Mouse (Mus musculus): ENCODE data around the gene Lctl. TPM values are rescaled to one million over a fixed set of nuclear protein-coding genes. Genes with fewer than 3 reads are reported as not detected.
A peak's percentile ranks its signal among the peaks of the same experiment; 100 is the strongest.

Gene Lctl
- total and polyA plus RNA-seq, 3 experiments = 1.8 TPM; not detected in 2

- Histone ChIP-seq H3K27ac (no peak overlapping the region), H3K9ac (ENCODE audit: low read depth, low read length) (no peak overlapping the region), H3K4me3 (no peak overlapping the region), H3K36me3 (ENCODE audit: control insufficient read depth, insufficient read depth, low read length) (no peaks in the 10 kb centered on the region), H3K27me3 (ENCODE audit: control insufficient read depth, insufficient read depth, low read length) (no peaks in the 10 kb centered on the region), H3K79me2 (replicated peaks; ENCODE audit: control insufficient read depth, insufficient read depth, low read length) (no peaks in the 10 kb centered on the region), H3K4me1 (ENCODE audit: control insufficient read depth, insufficient read depth, low read length) (peaks cover 8% of the 10 kb centered on the region)
- no peak for TF ChIP-seq POLR2A (IDR thresholded peaks at IDR 0.05; ENCODE audit: insufficient read depth, low read depth, low read length)
- intact Hi-C loops (cut with DNase I) = loop anchor here (5.0 kb wide), 1 partner anchor 34 kb away; no protein-coding TSS in a partner anchor
- DNase-seq = no peak
- 89% methylated on average over 6 of the region's 6 CpGs for WGBS
Measured at GRCm38 (mm10) chr9:64086543-64086942, 30.4 kb upstream of the Lctl start.

- intact Hi-C loops (cut with DNase I) = loop anchor here (1.0 to 5.0 kb wide), 4 partner anchors 35 to 169 kb away; no protein-coding TSS in a partner anchor
- Histone ChIP-seq H3K9ac (ENCODE audit: low read depth, low read length) (no peak overlapping the region), H3K36me3 (ENCODE audit: control insufficient read depth, insufficient read depth, low read length) (no peaks in the 10 kb centered on the region), H3K4me3 (no peak overlapping the region), H3K79me2 (replicated peaks; ENCODE audit: control insufficient read depth, insufficient read depth, low read length) (no peaks in the 10 kb centered on the region), H3K4me1 (ENCODE audit: control insufficient read depth, insufficient read depth, low read length) (peaks cover 8% of the 10 kb centered on the region), H3K27ac (peak overlapping the region; percentile 20), H3K27me3 (ENCODE audit: control insufficient read depth, insufficient read depth, low read length) (no peaks in the 10 kb centered on the region)
- 59% methylated on average over 5 of the region's 5 CpGs for WGBS
- no peak for TF ChIP-seq POLR2A (IDR thresholded peaks at IDR 0.05; ENCODE audit: insufficient read depth, low read depth, low read length)
- TF ChIP-seq CTCF (IDR thresholded peaks at IDR 0.05) = peak; percentile 99
- peak; percentile 80; the same call in 1 of the 2 replicates for TF ChIP-seq EP300 (IDR thresholded peaks at IDR 0.05; ENCODE audit: insufficient read depth, low read depth, low read length)
- DNase-seq = peak; percentile 74 to 75
Measured at GRCm38 (mm10) chr9:64087461-64088235, 29.3 kb upstream of the Lctl start.

GRCm38 (mm10) chr9:64088346-64088745, 28.6 kb upstream of the Lctl start:
- H3K27ac ChIP-seq = peak overlapping the region; percentile 20
- no peaks in the 10 kb centered on the region for H3K79me2 ChIP-seq (replicated peaks; ENCODE audit: control insufficient read depth, insufficient read depth, low read length)
- 85% methylated on average over 7 of the region's 7 CpGs for WGBS
- TF ChIP-seq POLR2A (IDR thresholded peaks at IDR 0.05; ENCODE audit: insufficient read depth, low read depth, low read length) (no peak), EP300 (IDR thresholded peaks at IDR 0.05; ENCODE audit: insufficient read depth, low read depth, low read length) (no peak), CTCF (IDR thresholded peaks at IDR 0.05) (no peak)
- no peak overlapping the region for H3K4me3 ChIP-seq
- no peak for DNase-seq
- H3K9ac ChIP-seq (ENCODE audit: low read depth, low read length) = no peak overlapping the region
- intact Hi-C loops (cut with DNase I) = loop anchor here (5.0 kb wide), 1 partner anchor 36 kb away; no protein-coding TSS in a partner anchor
- peaks cover 8% of the 10 kb centered on the region for H3K4me1 ChIP-seq (ENCODE audit: control insufficient read depth, insufficient read depth, low read length)
- no peaks in the 10 kb centered on the region for H3K36me3 ChIP-seq (ENCODE audit: control insufficient read depth, insufficient read depth, low read length)
- no peaks in the 10 kb centered on the region for H3K27me3 ChIP-seq (ENCODE audit: control insufficient read depth, insufficient read depth, low read length)

GRCm38 (mm10) chr9:64089004-64089403, 27.9 kb upstream of the Lctl start:
- H3K27me3 ChIP-seq (ENCODE audit: control insufficient read depth, insufficient read depth, low read length) = no peaks in the 10 kb centered on the region
- no peaks in the 10 kb centered on the region for H3K36me3 ChIP-seq (ENCODE audit: control insufficient read depth, insufficient read depth, low read length)
- H3K79me2 ChIP-seq (replicated peaks; ENCODE audit: control insufficient read depth, insufficient read depth, low read length) = no peaks in the 10 kb centered on the region
- TF ChIP-seq CTCF (IDR thresholded peaks at IDR 0.05) (no peak), POLR2A (IDR thresholded peaks at IDR 0.05; ENCODE audit: insufficient read depth, low read depth, low read length) (no peak), EP300 (IDR thresholded peaks at IDR 0.05; ENCODE audit: insufficient read depth, low read depth, low read length) (no peak)
- H3K9ac ChIP-seq (ENCODE audit: low read depth, low read length) = no peak overlapping the region
- H3K4me1 ChIP-seq (ENCODE audit: control insufficient read depth, insufficient read depth, low read length) = peaks cover 7% of the 10 kb centered on the region
- WGBS = 43% methylated on average over 12 of the region's 12 CpGs
- peak overlapping the region; percentile 66 for H3K27ac ChIP-seq
- intact Hi-C loops (cut with DNase I) = loop anchor here (5.0 kb wide), 1 partner anchor 37 kb away; no protein-coding TSS in a partner anchor
- DNase-seq = peak; percentile 56 to 73
- no peak overlapping the region for H3K4me3 ChIP-seq

GRCm38 (mm10) chr9:64094083-64094482, 22.9 kb upstream of the Lctl start:
- Histone ChIP-seq H3K4me3 (no peak overlapping the region), H3K79me2 (replicated peaks; ENCODE audit: control insufficient read depth, insufficient read depth, low read length) (no peaks in the 10 kb centered on the region), H3K36me3 (ENCODE audit: control insufficient read depth, insufficient read depth, low read length) (no peaks in the 10 kb centered on the region), H3K4me1 (ENCODE audit: control insufficient read depth, insufficient read depth, low read length) (0 out of 2 replicates have a peak, but pooled peaks cover 1% of the 10 kb centered on the region), H3K9ac (ENCODE audit: low read depth, low read length) (no peak overlapping the region), H3K27ac (no peak overlapping the region), H3K27me3 (ENCODE audit: control insufficient read depth, insufficient read depth, low read length) (no peaks in the 10 kb centered on the region)
- no peak for TF ChIP-seq EP300 (IDR thresholded peaks at IDR 0.05; ENCODE audit: insufficient read depth, low read depth, low read length)
- no peak for TF ChIP-seq CTCF (IDR thresholded peaks at IDR 0.05)
- TF ChIP-seq POLR2A (IDR thresholded peaks at IDR 0.05; ENCODE audit: insufficient read depth, low read depth, low read length) = no peak
- WGBS = 27% methylated on average over 11 of the region's 11 CpGs
- peak in 1 of 2 experiments; percentile 39 for DNase-seq
- intact Hi-C loops (cut with DNase I) = no loop called here

- H3K79me2 ChIP-seq (replicated peaks; ENCODE audit: control insufficient read depth, insufficient read depth, low read length) = no peaks in the 10 kb centered on the region
- intact Hi-C loops (cut with DNase I) = no loop called here
- H3K4me1 ChIP-seq (ENCODE audit: control insufficient read depth, insufficient read depth, low read length) = no peaks in the 10 kb centered on the region
- H3K4me3 ChIP-seq = no peak overlapping the region
- DNase-seq = no peak
- 67% methylated on average over 4 of the region's 4 CpGs for WGBS
- H3K27me3 ChIP-seq (ENCODE audit: control insufficient read depth, insufficient read depth, low read length) = no peaks in the 10 kb centered on the region
- H3K27ac ChIP-seq = no peak overlapping the region
- no peaks in the 10 kb centered on the region for H3K36me3 ChIP-seq (ENCODE audit: control insufficient read depth, insufficient read depth, low read length)
- TF ChIP-seq CTCF (IDR thresholded peaks at IDR 0.05) (peak; percentile 64), POLR2A (IDR thresholded peaks at IDR 0.05; ENCODE audit: insufficient read depth, low read depth, low read length) (no peak)
- H3K9ac ChIP-seq (ENCODE audit: low read depth, low read length) = no peak overlapping the region
Measured at GRCm38 (mm10) chr9:64098282-64098681, 18.7 kb upstream of the Lctl start.
